Mouse (Mus musculus) intestine, embryonic 15.5 days (tissue): ENCODE results near the gene Wwox. TPM values are rescaled to one million over a fixed set of nuclear protein-coding genes. Genes with fewer than 3 reads are reported as not detected.
A peak's percentile ranks its signal among the peaks of the same experiment; 100 is the strongest.

ENCODE experiments used
- ATAC-seq: fragments of 200-750 bp; cut with Nextera tagmentation; 2 replicates; pipeline ENCODE4 v1.8.0; 2017; ENCODE audit warnings: moderate TSS enrichment, moderate library complexity
- H3K27ac ChIP-seq: fragments of 300-500 bp; sonication (generic); 2 replicates; pipeline ENCODE4 v1.5.1; 2015; ENCODE audit warnings: mild to moderate bottlenecking, inconsistent platforms
- H3K27me3 ChIP-seq: fragments of 300-500 bp; sonication (generic); replicated peaks from 2 replicates; pipeline ENCODE4 v1.6.1; 2015; ENCODE audit warnings: inconsistent platforms
- H3K36me3 ChIP-seq: fragments of 300-500 bp; sonication (generic); 2 replicates; pipeline ENCODE4 v1.6.1; 2015; ENCODE audit warnings: inconsistent platforms
- H3K4me1 ChIP-seq: fragments of 300-500 bp; sonication (generic); replicated peaks from 2 replicates; pipeline ENCODE4 v1.6.1; 2015; ENCODE audit warnings: inconsistent platforms
- H3K4me2 ChIP-seq: fragments of 300-500 bp; sonication (generic); replicated peaks from 2 replicates; pipeline ENCODE4 v1.6.1; 2015; ENCODE audit warnings: mild to moderate bottlenecking, inconsistent platforms
- H3K4me3 ChIP-seq: fragments of 300-500 bp; sonication (generic); replicated peaks from 2 replicates; pipeline ENCODE4 v1.5.1; 2015; ENCODE audit warnings: inconsistent platforms
- H3K9ac ChIP-seq: fragments of 300-500 bp; sonication (generic); 2 replicates; pipeline ENCODE4 v1.6.1; 2015; ENCODE audit warnings: inconsistent platforms
- H3K9me3 ChIP-seq: fragments of 300-500 bp; sonication (generic); 2 replicates; pipeline ENCODE4 v1.6.1; 2016; ENCODE audit warnings: inconsistent platforms
- WGBS: fragments of 180-500 bp; shearing (Covaris S2); methylation state at CpG from one replicate; pipeline ENCODE4 v1.1.7; 2015; 5-methylcytosine and 5-hydroxymethylcytosine counted together
- polyA plus RNA-seq: library from polyadenylated mRNA; unstranded; fragments of >200 nt; fragmentation: Nextera tagmentation; extraction: Ambion mirVana; gene quantifications from 2 replicates; pipeline ENCODE4 v1.2.1, GENCODE M21; 2015

Wwox gene
- polyA plus RNA-seq, 1 experiment from 2014 or later: 11.6 TPM

DNA sequence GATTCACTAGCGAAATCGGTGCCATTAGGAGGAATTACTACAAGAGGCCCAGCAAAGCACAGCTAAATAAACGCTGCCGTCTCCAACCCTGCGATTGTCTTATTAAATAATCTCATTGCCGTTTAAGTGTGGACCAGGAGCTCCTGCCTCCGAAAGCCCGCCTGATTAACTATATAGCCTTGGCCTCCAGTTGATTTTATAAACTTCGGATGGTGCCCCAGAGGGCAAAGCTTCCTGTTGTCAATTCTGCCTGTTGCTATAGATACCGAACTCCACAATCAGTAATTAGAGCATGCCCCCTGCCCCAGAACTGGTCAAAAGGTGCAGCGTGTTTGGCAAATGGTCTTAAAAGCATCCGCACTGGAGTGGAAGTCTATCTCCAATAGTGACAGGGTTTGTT is 820.4 kb downstream of the Wwox start:
- 60% methylated on average over 12 of the region's 12 CpGs for WGBS
- Histone ChIP-seq H3K36me3 (no peaks in the 10 kb centered on the region), H3K9me3 (no peaks in the 10 kb centered on the region), H3K4me3 (no peak overlapping the region), H3K27me3 (no peaks in the 10 kb centered on the region), H3K9ac (no peak overlapping the region), H3K4me2 (no peak overlapping the region), H3K4me1 (no peaks in the 10 kb centered on the region), H3K27ac (no peak overlapping the region)
- ATAC-seq: no peak

DNA sequence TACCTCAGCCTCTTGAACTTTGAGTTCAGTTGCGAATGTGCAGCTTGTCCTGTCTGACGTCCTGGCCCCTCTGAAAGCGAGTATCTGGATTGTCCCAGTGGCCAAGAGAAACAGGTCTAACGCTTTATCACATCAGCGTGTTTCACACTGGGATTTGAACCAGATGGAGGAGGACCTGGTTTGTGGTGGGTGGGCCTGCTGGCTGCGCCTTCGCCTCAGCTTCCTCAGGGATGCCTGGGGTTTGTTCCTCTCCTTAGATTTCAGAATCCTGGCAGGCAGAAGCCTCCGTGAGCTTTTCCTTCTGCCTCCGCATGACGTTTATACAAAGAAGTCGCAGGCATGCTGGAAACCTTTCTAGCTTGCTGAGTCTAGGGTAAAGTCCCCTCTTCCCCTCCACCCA is 827.7 kb downstream of the Wwox start:
- Histone ChIP-seq H3K36me3 (no peaks in the 10 kb centered on the region), H3K27ac (no peak overlapping the region), H3K27me3 (no peaks in the 10 kb centered on the region), H3K9me3 (no peaks in the 10 kb centered on the region), H3K4me2 (no peak overlapping the region), H3K9ac (no peak overlapping the region), H3K4me3 (no peak overlapping the region), H3K4me1 (peaks cover 3% of the 10 kb centered on the region; the same call in 1 of the 2 replicates)
- ATAC-seq: no peak
- 58% methylated on average over 11 of the region's 11 CpGs for WGBS

DNA sequence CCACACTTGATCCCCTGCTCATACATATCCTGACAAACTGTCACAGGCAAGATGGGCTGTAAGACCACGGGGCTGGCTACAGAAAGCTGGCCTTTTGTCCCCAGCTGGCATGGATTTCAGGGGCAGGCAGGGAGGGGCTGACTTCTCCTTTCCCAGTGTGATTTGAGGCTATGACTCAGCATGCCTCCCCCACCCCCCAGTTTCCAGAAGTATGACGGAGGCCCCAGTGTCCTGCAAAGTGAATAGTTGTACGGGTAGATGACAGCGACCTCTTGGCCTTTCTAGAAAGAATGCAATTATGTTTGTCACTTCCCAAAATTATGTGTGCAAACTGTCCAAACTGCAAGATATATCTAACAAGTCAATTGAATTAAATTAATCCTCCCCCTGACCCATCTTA is 830.1 kb downstream of the Wwox start:
- Histone ChIP-seq H3K4me1 (peaks cover 3% of the 10 kb centered on the region; the same call in 1 of the 2 replicates), H3K9me3 (no peaks in the 10 kb centered on the region), H3K27ac (no peak overlapping the region), H3K36me3 (no peaks in the 10 kb centered on the region), H3K4me2 (no peak overlapping the region), H3K4me3 (no peak overlapping the region), H3K9ac (no peak overlapping the region), H3K27me3 (no peaks in the 10 kb centered on the region)
- 63% methylated on average over 4 of the region's 4 CpGs for WGBS
- no peak for ATAC-seq

DNA sequence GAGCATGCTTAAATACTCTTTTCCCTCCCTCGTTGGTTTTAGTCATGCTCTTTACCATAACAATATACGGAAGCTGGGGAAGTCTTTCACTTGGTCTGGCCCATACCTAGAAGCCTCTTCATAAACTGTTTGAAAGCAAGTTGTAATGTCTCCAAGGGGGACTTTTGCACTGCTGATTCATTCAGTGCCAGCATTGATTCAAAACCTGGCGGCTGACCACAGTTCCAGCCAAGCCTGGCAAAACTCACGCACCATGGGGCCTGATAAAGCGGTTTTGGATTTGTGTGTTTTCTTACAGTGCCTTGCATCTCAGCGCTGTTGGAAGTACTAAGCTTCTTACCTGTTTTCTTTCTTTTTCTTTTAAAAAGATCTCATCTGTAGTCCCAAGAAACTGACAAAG is 834.5 kb downstream of the Wwox start:
- no peak overlapping the region for H3K4me2 ChIP-seq
- no peaks in the 10 kb centered on the region for H3K36me3 ChIP-seq
- H3K9ac ChIP-seq: no peak overlapping the region
- H3K4me3 ChIP-seq: no peak overlapping the region
- no peak overlapping the region for H3K27ac ChIP-seq
- H3K4me1 ChIP-seq: peaks cover 3% of the 10 kb centered on the region; the same call in 1 of the 2 replicates
- H3K27me3 ChIP-seq: no peaks in the 10 kb centered on the region
- 82% methylated on average over 6 of the region's 6 CpGs for WGBS
- ATAC-seq: no peak
- H3K9me3 ChIP-seq: no peaks in the 10 kb centered on the region

DNA sequence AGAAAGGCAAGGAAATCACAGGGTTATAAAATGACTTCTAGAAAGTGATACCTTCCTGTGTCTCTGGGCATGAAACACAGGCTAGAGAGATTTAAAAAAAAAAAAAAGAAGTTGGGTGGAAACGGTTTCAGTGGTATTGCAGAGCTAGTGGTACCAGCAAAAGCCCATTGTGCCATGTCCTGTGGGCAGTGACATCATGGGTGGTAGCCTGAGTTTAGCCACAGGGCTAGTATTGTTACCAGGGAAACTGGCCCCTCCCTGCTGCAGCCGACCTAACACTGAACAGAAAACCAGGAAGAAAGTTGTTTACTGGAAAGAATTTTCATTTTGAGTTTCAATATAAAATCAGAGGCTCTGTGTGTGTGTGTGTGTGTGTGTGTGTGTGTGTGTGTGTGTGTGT is 836.8 kb downstream of the Wwox start:
- WGBS: 66% methylated on average over 2 of the region's 2 CpGs
- no peaks in the 10 kb centered on the region for H3K4me1 ChIP-seq
- no peaks in the 10 kb centered on the region for H3K36me3 ChIP-seq
- H3K27ac ChIP-seq: no peak overlapping the region
- H3K4me2 ChIP-seq: no peak overlapping the region
- no peaks in the 10 kb centered on the region for H3K27me3 ChIP-seq
- no peaks in the 10 kb centered on the region for H3K9me3 ChIP-seq
- no peak for ATAC-seq
- H3K4me3 ChIP-seq: no peak overlapping the region
- H3K9ac ChIP-seq: no peak overlapping the region

DNA sequence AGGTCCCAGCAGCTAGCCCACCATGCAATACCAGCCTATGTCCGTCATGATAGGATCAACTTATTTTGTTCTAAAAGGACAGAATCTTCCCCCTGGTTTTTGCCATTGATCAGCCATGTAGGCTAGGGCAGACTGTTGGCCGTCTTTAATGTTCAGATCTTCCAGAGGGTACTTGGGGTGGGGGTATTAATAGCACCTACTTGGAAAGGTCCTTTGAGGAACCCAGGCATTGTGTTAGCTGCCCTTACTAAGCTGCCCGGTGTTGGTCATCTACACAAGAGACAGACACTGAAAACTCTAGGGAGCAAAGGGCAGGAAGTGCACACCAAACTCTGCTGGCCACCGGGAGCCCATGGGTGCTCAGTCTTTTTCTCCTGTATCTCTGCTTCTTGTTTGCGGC is 838.8 kb downstream of the Wwox start:
- no peak for ATAC-seq
- WGBS: 90% methylated on average over 5 of the region's 5 CpGs
- H3K9me3 ChIP-seq: no peaks in the 10 kb centered on the region

DNA sequence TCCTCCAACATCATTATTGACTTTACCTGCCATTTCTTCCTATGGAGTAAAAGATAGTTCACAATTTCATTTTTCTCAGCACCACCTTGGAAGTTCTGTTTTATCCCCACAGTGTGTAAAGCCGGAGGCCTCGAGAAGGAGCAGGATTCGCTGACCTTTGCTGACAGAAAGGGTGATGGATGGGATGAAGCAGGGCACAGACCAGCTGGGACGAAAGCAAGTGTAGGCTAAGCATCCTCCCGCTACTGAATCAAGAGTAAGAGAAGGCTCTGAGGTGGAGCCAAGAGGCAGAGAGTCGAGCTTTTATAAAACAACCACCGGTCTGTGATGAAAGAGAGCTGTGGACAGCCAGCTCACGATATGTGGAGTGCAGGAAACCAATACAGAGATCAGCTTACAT is 850.8 kb downstream of the Wwox start:
- ATAC-seq: no peak

More for the DNA sequence above, 838.8 kb downstream of the Wwox start:
- no peaks in the 10 kb centered on the region for H3K27me3 ChIP-seq
- no peaks in the 10 kb centered on the region for H3K4me1 ChIP-seq
- no peak overlapping the region for H3K27ac ChIP-seq
- no peak overlapping the region for H3K4me2 ChIP-seq
- H3K4me3 ChIP-seq: no peak overlapping the region
- no peak overlapping the region for H3K9ac ChIP-seq
- no peaks in the 10 kb centered on the region for H3K36me3 ChIP-seq

DNA sequence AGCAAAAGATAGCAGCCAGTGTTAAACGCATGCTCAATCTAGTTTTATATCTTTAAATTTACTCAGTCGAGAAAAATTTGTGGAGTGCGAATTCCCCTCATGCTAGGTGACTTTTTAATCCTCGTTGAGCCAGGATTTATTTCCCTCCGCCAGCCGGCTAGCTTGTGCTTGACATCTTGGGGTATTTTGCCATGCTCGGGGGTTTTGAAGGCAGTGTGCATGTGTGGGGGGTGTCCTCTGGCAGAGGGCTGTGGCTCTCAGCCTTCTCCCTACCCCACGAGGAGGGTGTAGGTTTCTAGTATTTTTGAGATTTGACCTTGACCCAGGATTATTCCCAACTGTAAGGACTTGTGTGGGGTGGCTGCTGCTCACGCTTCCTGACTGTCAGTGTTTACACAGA is 857.3 kb downstream of the Wwox start:
- no peak for ATAC-seq
- H3K4me2 ChIP-seq: no peak overlapping the region
- H3K9me3 ChIP-seq: no peaks in the 10 kb centered on the region
- no peaks in the 10 kb centered on the region for H3K36me3 ChIP-seq
- no peaks in the 10 kb centered on the region for H3K27me3 ChIP-seq
- H3K4me3 ChIP-seq: no peak overlapping the region
- H3K9ac ChIP-seq: no peak overlapping the region
- WGBS: 52% methylated on average over 9 of the region's 9 CpGs
- no peaks in the 10 kb centered on the region for H3K4me1 ChIP-seq
- H3K27ac ChIP-seq: no peak overlapping the region

More for the DNA sequence above, 850.8 kb downstream of the Wwox start:
- H3K27me3 ChIP-seq: no peaks in the 10 kb centered on the region
- no peak overlapping the region for H3K27ac ChIP-seq
- H3K9me3 ChIP-seq: no peaks in the 10 kb centered on the region
- no peak overlapping the region for H3K4me2 ChIP-seq
- no peaks in the 10 kb centered on the region for H3K4me1 ChIP-seq
- no peak overlapping the region for H3K4me3 ChIP-seq
- no peak overlapping the region for H3K9ac ChIP-seq
- WGBS: 36% methylated on average over 8 of the region's 8 CpGs
- H3K36me3 ChIP-seq: no peaks in the 10 kb centered on the region

DNA sequence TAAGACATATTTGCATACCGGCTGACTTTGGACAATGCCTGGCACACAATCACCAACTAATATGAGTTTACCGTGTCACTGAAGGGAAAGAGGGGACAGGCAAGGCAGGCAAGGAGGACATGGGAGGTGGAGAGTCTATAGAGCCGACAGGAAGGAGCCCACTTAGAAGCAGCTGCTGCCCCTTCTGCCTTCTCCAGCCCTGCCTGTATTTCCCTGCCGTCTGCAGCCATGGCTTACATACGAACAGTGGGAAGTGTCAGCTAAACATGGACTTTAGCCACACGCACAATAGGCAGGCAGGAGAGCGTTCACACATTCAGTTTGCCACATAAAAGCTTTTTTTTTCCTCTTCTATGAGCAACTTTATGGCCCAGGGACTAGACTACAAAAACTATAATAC is 863.0 kb downstream of the Wwox start:
- no peak overlapping the region for H3K27ac ChIP-seq
- WGBS: 53% methylated on average over 7 of the region's 7 CpGs
- ATAC-seq: no peak

DNA sequence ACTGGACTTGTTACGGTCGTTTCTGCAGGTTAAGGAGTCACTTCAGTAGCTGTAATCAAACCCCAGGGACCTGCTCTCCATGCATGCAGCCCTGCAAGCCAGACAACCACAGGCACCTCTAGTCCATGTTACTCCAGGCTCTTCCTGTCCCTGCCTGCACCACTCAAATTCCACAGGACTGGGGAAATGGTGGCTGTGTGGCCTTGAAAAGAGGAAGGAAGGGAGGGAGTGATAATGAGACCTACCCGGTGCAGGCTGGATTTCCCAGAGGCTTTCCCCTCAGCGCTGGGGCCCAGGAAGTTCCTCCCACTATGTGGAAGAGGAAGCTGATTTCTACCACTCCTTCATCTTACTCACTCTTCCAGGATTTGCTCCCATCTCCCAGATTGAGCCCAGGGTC is 868.0 kb downstream of the Wwox start:
- H3K36me3 ChIP-seq: no peaks in the 10 kb centered on the region
- H3K27ac ChIP-seq: no peak overlapping the region
- 47% methylated on average over 4 of the region's 4 CpGs for WGBS
- H3K9me3 ChIP-seq: no peaks in the 10 kb centered on the region
- no peaks in the 10 kb centered on the region for H3K4me1 ChIP-seq
- H3K4me2 ChIP-seq: no peak overlapping the region
- no peak overlapping the region for H3K9ac ChIP-seq
- no peak for ATAC-seq
- H3K4me3 ChIP-seq: no peak overlapping the region
- H3K27me3 ChIP-seq: no peaks in the 10 kb centered on the region

More for the DNA sequence above, 863.0 kb downstream of the Wwox start:
- no peak overlapping the region for H3K4me3 ChIP-seq
- no peaks in the 10 kb centered on the region for H3K9me3 ChIP-seq
- H3K9ac ChIP-seq: no peak overlapping the region
- no peaks in the 10 kb centered on the region for H3K36me3 ChIP-seq
- no peak overlapping the region for H3K4me2 ChIP-seq
- H3K4me1 ChIP-seq: no peaks in the 10 kb centered on the region
- no peaks in the 10 kb centered on the region for H3K27me3 ChIP-seq

DNA sequence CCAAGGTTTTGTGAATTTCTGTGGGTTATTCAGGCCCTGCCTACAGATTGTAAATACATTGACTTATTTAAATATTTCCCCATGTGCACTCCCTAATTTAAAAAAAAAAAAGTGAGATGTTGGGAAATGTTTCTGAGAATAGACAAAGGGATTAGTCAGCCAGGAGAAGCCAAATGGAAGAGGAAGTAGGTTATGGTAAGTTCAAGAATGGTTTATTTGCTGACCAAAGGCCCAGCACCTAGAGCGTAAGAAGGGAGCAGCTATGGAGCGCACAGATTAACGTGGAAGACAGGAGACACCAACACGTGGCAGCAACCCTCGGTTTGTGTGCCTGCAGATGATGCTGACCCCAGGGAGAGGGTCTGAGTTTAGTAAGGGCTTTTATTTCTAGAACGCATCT is 871.5 kb downstream of the Wwox start:
- 87% methylated on average over 6 of the region's 6 CpGs for WGBS
- Histone ChIP-seq H3K4me1 (no peaks in the 10 kb centered on the region), H3K4me3 (no peak overlapping the region), H3K36me3 (no peaks in the 10 kb centered on the region), H3K4me2 (no peak overlapping the region), H3K27ac (no peak overlapping the region), H3K9me3 (no peaks in the 10 kb centered on the region), H3K27me3 (no peaks in the 10 kb centered on the region), H3K9ac (no peak overlapping the region)
- ATAC-seq: no peak

DNA sequence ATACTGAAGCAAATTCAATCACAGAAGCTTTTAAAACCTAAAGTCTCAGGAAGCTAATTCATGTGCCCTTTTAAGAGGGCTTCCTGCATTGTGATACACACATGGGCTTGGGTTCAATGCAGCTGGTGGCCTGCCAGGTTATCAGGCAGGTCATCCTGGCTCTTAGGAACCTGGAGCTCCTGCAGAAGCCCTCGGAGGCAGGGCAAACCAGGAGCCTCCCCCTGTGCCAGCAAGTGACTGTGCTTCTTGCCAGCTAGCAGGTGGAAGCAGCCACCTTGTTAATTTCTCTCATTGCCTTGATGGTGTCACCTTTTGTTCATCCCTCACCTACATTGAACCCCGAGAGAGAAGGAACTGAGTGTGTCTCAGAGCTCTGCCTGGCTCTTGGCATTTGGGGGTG is 872.9 kb downstream of the Wwox start:
- no peak for ATAC-seq
- no peak overlapping the region for H3K9ac ChIP-seq
- H3K4me2 ChIP-seq: no peak overlapping the region
- no peaks in the 10 kb centered on the region for H3K9me3 ChIP-seq
- no peaks in the 10 kb centered on the region for H3K36me3 ChIP-seq
- H3K27ac ChIP-seq: no peak overlapping the region
- H3K27me3 ChIP-seq: no peaks in the 10 kb centered on the region
- 61% methylated on average over 2 of the region's 2 CpGs for WGBS
- no peaks in the 10 kb centered on the region for H3K4me1 ChIP-seq
- H3K4me3 ChIP-seq: no peak overlapping the region

DNA sequence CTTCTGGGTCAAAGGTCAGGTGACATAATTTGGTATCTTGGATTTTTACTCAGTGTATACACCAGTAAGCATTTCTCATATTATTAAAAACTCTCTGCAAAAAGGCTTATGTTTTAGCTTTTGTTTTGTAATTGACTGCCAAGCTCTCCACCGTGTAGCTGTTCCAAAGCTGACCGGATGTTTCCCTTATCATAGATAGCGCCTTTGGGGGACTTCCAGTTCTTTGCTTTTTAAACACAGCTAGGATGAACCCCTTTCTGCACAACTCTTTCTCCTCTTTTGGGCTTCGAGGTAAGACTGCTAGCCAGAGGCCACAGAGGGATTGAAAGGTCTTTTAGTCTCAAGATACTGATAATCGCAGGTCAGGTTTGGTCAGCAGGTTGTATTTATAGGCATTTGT is 883.0 kb downstream of the Wwox start:
- H3K27ac ChIP-seq: no peak overlapping the region
- no peak overlapping the region for H3K4me3 ChIP-seq
- 78% methylated on average over 5 of the region's 5 CpGs for WGBS
- H3K9me3 ChIP-seq: no peaks in the 10 kb centered on the region
- H3K27me3 ChIP-seq: no peaks in the 10 kb centered on the region
- no peak for ATAC-seq
- H3K9ac ChIP-seq: no peak overlapping the region
- no peaks in the 10 kb centered on the region for H3K4me1 ChIP-seq
- H3K36me3 ChIP-seq: no peaks in the 10 kb centered on the region
- no peak overlapping the region for H3K4me2 ChIP-seq

DNA sequence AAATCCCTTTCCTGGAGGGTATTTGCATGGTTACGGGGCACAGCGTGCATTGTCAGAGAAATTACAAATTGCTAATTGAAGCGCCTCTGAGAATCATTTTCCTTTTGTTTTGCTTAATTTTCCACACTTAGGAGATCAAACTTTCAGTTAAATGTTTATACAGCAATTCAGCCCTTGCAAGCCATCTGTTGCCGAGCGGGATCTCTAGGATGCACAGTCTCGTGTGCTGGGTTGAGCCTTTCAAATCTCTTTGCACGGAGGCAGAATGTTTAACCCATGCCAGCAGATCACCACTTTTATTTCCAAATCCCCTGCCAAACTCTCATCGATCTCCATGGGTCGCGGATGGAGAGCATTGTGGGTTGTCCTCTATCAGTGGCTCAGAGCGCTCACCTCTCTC is 891.2 kb downstream of the Wwox start:
- no peak overlapping the region for H3K4me3 ChIP-seq
- no peaks in the 10 kb centered on the region for H3K9me3 ChIP-seq
- peak overlapping the region; percentile 11; the same call in 1 of the 2 replicates for H3K4me2 ChIP-seq
- no peak overlapping the region for H3K9ac ChIP-seq
- no peaks in the 10 kb centered on the region for H3K36me3 ChIP-seq
- ATAC-seq: no peak
- H3K4me1 ChIP-seq: no peaks in the 10 kb centered on the region
- 60% methylated on average over 11 of the region's 11 CpGs for WGBS
- H3K27ac ChIP-seq: no peak overlapping the region
- no peaks in the 10 kb centered on the region for H3K27me3 ChIP-seq
